Mouse (Mus musculus): ENCODE data around the gene Tmem211. TPM values are rescaled to one million over a fixed set of nuclear protein-coding genes. Genes with fewer than 3 reads are reported as not detected.
A peak's percentile ranks its signal among the peaks of the same experiment; 100 is the strongest.

Tmem211 gene
- polyA plus RNA-seq, 1 experiment = 0.06 TPM

DNA sequence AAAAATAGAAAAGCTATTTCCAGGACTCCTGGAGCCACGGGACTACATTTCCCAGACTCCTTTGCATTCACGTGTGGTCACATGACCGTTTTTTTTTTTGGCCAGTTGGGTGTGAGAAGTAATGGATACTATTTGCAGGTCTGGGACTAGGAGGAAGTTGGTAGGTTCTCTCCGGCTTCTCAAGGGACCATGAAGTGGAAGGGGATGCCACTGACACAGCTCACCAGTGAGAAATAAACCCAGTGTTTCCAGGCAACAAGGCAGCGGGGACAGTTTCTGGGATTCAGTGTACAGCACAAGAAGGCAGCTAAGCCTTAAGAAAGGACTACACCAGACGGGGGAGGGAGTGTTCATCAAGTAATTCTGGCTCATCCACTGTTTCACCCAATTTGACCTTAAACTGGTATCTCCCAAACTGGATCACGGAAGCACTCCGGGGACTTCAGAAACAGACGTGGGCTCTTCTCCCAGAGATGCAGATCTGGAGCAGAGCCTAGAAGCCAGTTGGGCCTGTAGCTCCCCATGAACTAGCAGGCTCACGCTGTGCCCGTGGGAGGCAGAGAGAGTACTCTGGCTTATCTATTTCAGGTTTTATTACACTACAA lies 44.6 kb downstream of the Tmem211 start:
- no peak for DNase-seq (ENCODE audit: low spot score)

DNA sequence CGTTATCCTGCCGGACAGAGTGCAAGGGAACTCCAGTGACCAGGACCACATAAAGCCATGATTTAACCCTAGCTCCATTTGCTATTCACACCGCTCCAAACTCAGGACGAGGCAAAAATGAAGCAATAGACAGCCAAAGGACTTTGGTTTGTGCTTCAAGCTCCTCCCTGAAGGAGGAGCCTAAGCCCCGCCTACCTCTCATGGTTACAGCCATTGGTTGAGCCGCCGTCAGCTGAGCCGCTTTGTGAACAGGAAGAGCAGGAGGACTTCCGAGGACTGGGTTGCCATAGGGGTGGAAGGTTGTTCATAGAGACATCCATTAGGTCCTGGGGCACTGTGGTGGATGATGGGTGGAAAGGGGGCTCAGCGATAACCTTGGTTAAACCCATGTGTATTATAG lies 49.1 kb downstream of the Tmem211 start:
- DNase-seq (ENCODE audit: low spot score) = no peak

DNA sequence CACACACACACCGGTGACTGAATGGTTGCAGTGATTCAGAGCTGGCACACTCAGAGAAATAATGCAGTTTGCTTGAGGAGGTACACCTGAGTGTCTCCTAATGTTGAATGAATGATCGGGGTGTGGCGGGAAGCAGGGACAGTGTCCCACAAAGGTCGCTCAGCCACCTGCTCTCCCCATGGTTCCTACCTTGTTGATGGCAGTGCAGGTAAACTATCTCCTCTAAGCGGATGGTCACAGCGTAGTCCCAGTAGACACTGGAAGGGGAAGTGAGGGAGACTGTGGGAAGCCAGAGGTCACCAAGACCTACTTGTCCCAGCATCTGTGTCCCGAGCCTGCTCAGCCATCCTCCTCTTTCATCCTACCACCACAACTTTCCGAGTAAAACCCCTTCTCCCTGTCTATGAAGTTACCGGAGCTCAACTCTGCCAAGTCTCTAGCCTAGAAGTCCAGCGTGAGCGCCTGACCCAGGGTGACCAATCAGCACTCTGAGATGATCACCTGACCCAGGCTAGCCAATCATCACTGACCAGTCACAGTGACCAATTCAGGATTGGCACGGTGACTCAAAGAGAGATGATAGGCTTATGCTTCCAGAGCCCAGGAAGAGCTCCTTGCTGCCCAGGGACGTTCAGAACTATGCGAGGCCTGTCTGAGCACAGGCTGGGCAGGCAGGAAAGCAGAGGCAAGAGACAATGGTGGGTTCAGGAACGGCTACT lies 53.6 kb downstream of the Tmem211 start:
- no peak for DNase-seq (ENCODE audit: low spot score)

DNA sequence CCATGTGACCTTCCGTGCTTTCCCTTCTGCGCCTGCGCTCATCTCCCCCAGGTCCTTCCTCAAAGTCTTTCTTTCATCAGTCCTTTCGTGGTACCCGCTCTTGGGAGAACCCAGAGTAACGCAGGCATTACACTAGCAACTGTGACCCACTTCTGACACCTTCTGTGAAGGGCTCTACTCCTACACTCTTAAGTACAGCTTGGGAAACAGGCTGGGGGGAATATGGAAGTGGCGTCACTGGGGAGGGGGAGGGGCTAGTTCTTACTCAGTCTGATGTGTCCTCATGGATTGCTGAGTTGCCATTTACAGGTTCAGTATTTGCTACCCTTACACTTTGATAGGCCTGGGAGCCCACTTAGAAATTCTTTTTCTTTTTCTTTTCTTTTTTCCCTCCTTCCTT lies 54.8 kb downstream of the Tmem211 start:
- DNase-seq (ENCODE audit: low spot score) = no peak

DNA sequence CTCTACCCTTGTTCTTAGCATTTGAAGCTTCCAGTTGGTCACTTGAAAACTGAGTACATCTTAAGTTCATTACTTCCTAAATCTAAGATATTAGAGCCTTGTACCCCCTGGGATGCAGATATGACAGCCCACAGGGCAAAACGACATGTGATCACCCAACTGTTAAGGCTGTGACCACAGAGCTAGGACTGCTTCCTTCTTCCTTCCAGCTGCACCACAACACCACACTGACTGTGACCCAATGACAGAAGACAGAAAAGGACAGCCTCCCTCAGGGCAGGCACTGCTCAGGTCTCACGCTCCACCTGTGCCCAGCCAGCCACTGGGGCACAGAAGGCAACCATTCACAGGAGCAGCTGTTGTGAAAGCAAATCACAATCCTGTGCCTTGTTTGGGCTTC lies 57.0 kb downstream of the Tmem211 start:
- DNase-seq (ENCODE audit: low spot score) = no peak

DNA sequence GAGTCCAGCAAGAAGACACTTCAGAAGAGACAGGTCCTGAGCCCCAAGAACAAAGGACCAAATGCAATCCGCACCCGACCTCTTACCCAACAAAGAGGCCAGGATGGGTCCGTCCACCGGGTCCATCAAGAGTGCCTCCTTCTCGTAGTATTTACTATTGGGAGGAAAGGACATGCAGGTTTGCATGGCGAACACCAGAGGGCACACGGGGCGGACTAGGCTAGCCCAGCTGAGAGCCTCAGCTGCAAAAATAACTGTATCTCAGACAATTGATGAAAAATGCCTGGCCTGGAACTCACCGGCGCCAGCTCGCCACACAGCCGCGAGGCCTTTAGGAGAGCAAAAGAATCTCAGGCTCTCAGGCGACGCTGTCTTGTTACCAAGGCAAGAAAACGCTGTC lies 58.8 kb downstream of the Tmem211 start:
- no peak for DNase-seq (ENCODE audit: low spot score)

DNA sequence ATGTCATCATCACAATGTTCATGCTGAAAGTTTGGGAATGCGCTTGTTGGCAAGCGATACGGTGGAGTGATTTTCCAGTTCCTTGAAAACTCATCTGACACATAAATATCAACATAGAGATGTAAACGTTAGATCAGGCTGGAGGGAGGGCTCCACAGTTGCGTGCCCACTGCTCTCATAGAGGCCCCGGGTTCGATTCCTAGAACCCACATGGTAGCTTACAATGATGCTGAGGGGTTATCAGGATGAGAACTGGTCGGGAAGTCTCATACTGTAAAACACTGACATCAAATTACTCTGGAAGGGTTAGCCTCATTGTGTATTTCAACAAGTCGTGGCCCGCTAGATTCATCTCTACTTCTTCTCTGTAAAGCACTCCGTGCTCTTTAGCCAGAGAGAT lies 59.3 kb downstream of the Tmem211 start:
- DNase-seq (ENCODE audit: low spot score) = no peak

DNA sequence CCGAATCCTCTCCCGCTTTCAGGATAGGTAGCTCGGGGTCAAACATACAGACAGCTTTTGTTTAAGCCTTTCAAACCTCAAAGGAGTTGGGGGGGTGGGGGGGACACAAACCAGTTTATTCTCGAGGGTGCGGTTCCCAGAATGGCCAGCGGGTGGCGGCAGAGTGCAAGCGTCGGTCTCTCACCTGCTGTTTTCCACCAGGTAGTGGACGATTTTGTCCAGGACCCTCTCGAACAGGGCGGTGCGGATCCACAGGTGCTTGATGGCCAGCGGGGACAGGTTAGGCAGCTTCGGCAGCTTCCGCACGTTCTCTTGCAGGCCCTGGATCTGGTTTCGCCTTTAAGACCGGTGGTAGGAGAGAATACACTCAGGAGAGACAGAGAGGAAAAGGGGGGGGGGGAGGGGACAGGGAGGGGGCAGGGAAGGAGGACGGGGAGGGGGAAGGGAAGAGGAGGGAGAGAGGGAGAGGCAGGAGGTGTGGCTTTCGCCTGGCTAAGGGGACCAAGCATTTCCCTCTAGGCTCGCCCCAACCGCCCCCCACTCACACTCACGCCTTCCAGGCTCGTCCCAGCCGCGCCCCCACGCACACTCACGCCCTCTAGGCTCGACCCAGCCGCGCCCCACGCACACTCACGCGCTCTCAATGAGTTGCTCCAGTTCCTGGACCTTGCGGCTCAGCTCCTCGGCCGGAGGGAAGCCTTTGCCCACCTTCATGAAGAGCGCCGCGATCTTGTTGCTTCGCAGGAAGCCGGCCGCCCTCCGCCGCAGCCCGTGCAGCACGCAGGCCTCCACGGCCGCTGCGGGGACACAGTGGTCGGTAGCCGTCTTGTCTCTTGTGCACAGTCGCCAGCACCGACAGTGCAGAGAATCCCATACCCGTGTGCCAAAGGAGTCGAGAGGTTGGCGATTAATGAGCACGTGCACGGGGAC lies 60.1 kb downstream of the Tmem211 start:
- DNase-seq (ENCODE audit: low spot score) = peak; percentile 46

DNA sequence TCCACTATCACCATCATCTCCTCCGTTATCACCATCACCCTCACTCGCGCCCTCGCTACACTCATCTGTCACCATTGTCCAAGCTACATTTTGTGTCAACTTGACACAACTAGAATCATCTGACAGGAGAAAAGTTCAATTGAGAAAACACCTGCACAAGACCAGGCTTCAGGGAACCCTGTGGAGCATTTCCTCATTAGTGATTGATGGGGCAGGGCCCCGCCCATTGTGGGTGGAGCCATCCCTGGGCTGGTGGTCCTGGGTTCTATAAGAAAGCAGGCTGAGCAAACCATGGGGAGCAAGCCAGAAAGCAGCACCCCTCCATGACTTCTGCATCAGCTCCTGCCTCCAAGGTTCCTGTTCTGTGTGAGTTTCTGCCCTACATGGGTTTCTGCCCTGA lies 61.1 kb downstream of the Tmem211 start:
- DNase-seq (ENCODE audit: low spot score) = no peak

DNA sequence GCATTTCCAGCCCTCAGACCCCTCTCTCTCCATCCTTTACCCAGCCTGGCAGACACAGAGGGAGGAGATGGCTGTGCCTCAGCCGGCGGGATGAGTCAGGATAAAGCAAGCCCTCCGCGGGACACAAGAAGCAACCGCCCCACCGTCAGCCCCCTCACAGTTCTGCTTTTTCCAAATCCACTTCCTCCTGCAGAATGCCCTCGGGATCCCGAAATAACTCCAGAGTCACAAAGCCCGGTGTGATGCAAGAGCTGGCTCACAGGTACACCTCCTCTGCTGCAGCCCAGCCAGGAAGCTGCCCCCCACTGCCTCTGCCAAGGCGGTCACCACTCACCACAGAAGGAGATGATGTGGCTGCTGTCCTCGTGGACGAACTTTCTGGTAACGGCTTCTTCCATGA lies 61.8 kb downstream of the Tmem211 start:
- no peak for DNase-seq (ENCODE audit: low spot score)

Other genes with a start within 250 kb of the Tmem211 start
- gene Grk3, start 211.1 kb upstream of the Tmem211 start, polyA plus RNA-seq (2012; rRNA removed) = 5.9 and 9.1 TPM in 2 replicates
- gene Crybb2, start 156.8 kb upstream of the Tmem211 start, polyA plus RNA-seq (2012; rRNA removed) = not detected in 2 replicates
- 5.4 and 6.1 TPM in 2 replicates for gene Crybb3, start 145.3 kb upstream of the Tmem211 start, polyA plus RNA-seq (2012; rRNA removed)
- 18.1 and 24.9 TPM in 2 replicates for gene 2900026A02Rik, start 5.7 kb upstream of the Tmem211 start, polyA plus RNA-seq (2012; rRNA removed)
- gene Sgsm1, start 83.9 kb downstream of the Tmem211 start, polyA plus RNA-seq (2012; rRNA removed) = 5.3 and 5.6 TPM in 2 replicates
- gene Aym1, start 130.4 kb downstream of the Tmem211 start, polyA plus RNA-seq (2012; rRNA removed) = not detected in 2 replicates